Mouse (Mus musculus) hindbrain, embryonic 14.5 days (tissue): Measurements from ENCODE around the gene C2cd2l. TPM values are rescaled to one million over a fixed set of nuclear protein-coding genes. Genes with fewer than 3 reads are reported as not detected.
A peak's percentile ranks its signal among the peaks of the same experiment; 100 is the strongest.

Experiments
- ATAC-seq: fragments of 200-750 bp; cut with Nextera tagmentation; 2 replicates; pipeline ENCODE4 v1.8.0; 2017; ENCODE audit warnings: moderate number of reproducible peaks, mild to moderate bottlenecking, moderate TSS enrichment, moderate library complexity; ENCODE audit not compliant: low FRiP score
- DNase-seq: peaks from one replicate; pipeline ENCODE4 v3.0.0-alpha.2; 2015; ENCODE audit warnings: low spot score
- H3K27ac ChIP-seq: fragments of 300-500 bp; sonication (generic); 2 replicates; pipeline ENCODE4 v1.5.1; 2014; ENCODE audit warnings: mild to moderate bottlenecking, moderate library complexity
- H3K27me3 ChIP-seq: fragments of 300-500 bp; sonication (generic); 2 replicates; pipeline ENCODE4 v1.6.1; 2014; ENCODE audit warnings: mild to moderate bottlenecking, low read length, mixed read lengths; ENCODE audit not compliant: control insufficient read depth, insufficient read depth
- H3K36me3 ChIP-seq: fragments of 300-500 bp; sonication (generic); replicated peaks from 2 replicates; pipeline ENCODE4 v1.6.1; 2014; ENCODE audit not compliant: control insufficient read depth, insufficient read depth
- H3K4me1 ChIP-seq: fragments of 300-500 bp; sonication (generic); replicated peaks from 2 replicates; pipeline ENCODE4 v1.6.1; 2014; ENCODE audit warnings: antibody characterized with exemption, low read length, mixed read lengths; ENCODE audit not compliant: control insufficient read depth, insufficient read depth
- H3K4me2 ChIP-seq: fragments of 300-500 bp; sonication (generic); replicated peaks from 2 replicates; pipeline ENCODE4 v1.6.1; 2014; ENCODE audit warnings: mild to moderate bottlenecking, moderate library complexity
- H3K4me3 ChIP-seq: fragments of 300-500 bp; sonication (generic); replicated peaks from 2 replicates; pipeline ENCODE4 v1.5.1; 2014; ENCODE audit warnings: mild to moderate bottlenecking, low read length
- H3K9ac ChIP-seq: fragments of 300-500 bp; sonication (generic); 2 replicates; pipeline ENCODE4 v1.6.1; 2014
- H3K9me3 ChIP-seq: fragments of 300-500 bp; sonication (generic); 2 replicates; pipeline ENCODE4 v1.6.1; 2016; ENCODE audit warnings: low read length; ENCODE audit not compliant: control insufficient read depth
- WGBS: fragments of 180-500 bp; shearing (Covaris S2); extraction: QIAGEN DNeasy Blood & Tissue Kit; methylation state at CpG from one replicate; pipeline ENCODE4 v1.1.7; 2014; 5-methylcytosine and 5-hydroxymethylcytosine counted together
- polyA plus RNA-seq: library from polyadenylated mRNA; unstranded; fragments of >200 nt; fragmentation: Nextera tagmentation; extraction: Ambion mirVana; gene quantifications from 2 replicates; pipeline ENCODE4 v1.2.1, GENCODE M21; 2014

Gene C2cd2l
- polyA plus RNA-seq, 1 experiment from 2014 or later = 24.0 TPM

- no peak for DNase-seq
- peak overlapping the region; percentile 72 for H3K27ac ChIP-seq
- peaks cover 36% of the 10 kb centered on the region for H3K4me1 ChIP-seq
- peaks cover 23% of the 10 kb centered on the region for H3K36me3 ChIP-seq
- peak overlapping the region; percentile 93 for H3K4me2 ChIP-seq
- ATAC-seq = 0 out of 2 replicates have a peak, but pooled peaks have one; percentile 1
- peak overlapping the region; percentile 88 for H3K9ac ChIP-seq
- H3K4me3 ChIP-seq = peak overlapping the region; percentile 73
- 3% methylated on average over 37 of the region's 37 CpGs for WGBS
- no peaks in the 10 kb centered on the region for H3K9me3 ChIP-seq
- H3K27me3 ChIP-seq = no peaks in the 10 kb centered on the region
Observed at GRCm38 (mm10) chr9:44319105-44319886, 789 bp downstream of the C2cd2l start.

GRCm38 (mm10) chr9:44318826-44319095, 1.3 kb downstream of the C2cd2l start:
- 47% methylated on average over 3 of the region's 3 CpGs for WGBS
- H3K9ac ChIP-seq = peak overlapping the region; percentile 88

GRCm38 (mm10) chr9:44318076-44318825, 1.8 kb downstream of the C2cd2l start:
- DNase-seq = no peak
- H3K4me3 ChIP-seq = peak overlapping the region; percentile 73
- 68% methylated on average over 5 of the region's 5 CpGs for WGBS
- no peaks in the 10 kb centered on the region for H3K9me3 ChIP-seq
- no peak overlapping the region for H3K27ac ChIP-seq
- H3K36me3 ChIP-seq = peaks cover 33% of the 10 kb centered on the region
- no peaks in the 10 kb centered on the region for H3K27me3 ChIP-seq
- no peak for ATAC-seq
- H3K4me2 ChIP-seq = peak overlapping the region; percentile 93
- H3K4me1 ChIP-seq = peaks cover 36% of the 10 kb centered on the region
- peak overlapping the region; percentile 88 for H3K9ac ChIP-seq

More at GRCm38 (mm10) chr9:44318826-44319095, 1.3 kb downstream of the C2cd2l start:
- Histone ChIP-seq H3K4me3 (peak overlapping the region; percentile 73), H3K36me3 (peaks cover 28% of the 10 kb centered on the region), H3K9me3 (no peaks in the 10 kb centered on the region), H3K4me2 (peak overlapping the region; percentile 93), H3K4me1 (peaks cover 36% of the 10 kb centered on the region), H3K27me3 (no peaks in the 10 kb centered on the region), H3K27ac (no peak overlapping the region)
- DNase-seq = no peak
- ATAC-seq = no peak

GRCm38 (mm10) chr9:44317452-44317851, 2.6 kb downstream of the C2cd2l start:
- H3K27me3 ChIP-seq = no peaks in the 10 kb centered on the region
- H3K36me3 ChIP-seq = peaks cover 41% of the 10 kb centered on the region
- no peaks in the 10 kb centered on the region for H3K9me3 ChIP-seq
- no peak overlapping the region for H3K4me3 ChIP-seq
- 68% methylated on average over 4 of the region's 4 CpGs for WGBS
- H3K4me1 ChIP-seq = peaks cover 36% of the 10 kb centered on the region
- H3K4me2 ChIP-seq = peak overlapping the region; percentile 93
- DNase-seq (no peak), ATAC-seq (no peak)
- H3K27ac ChIP-seq = no peak overlapping the region
- H3K9ac ChIP-seq = no peak overlapping the region

GRCm38 (mm10) chr9:44314910-44315309, 5.2 kb downstream of the C2cd2l start:
- peaks cover 59% of the 10 kb centered on the region for H3K36me3 ChIP-seq
- ATAC-seq = no peak
- WGBS = 92% methylated on average over 18 of the region's 18 CpGs

GRCm38 (mm10) chr9:44314257-44314547, 5.9 kb downstream of the C2cd2l start:
- no peak overlapping the region for H3K4me3 ChIP-seq

More at GRCm38 (mm10) chr9:44314910-44315309, 5.2 kb downstream of the C2cd2l start:
- H3K9ac ChIP-seq = no peak overlapping the region
- H3K27me3 ChIP-seq = no peaks in the 10 kb centered on the region
- peaks cover 27% of the 10 kb centered on the region for H3K4me1 ChIP-seq
- H3K4me3 ChIP-seq = no peak overlapping the region
- no peaks in the 10 kb centered on the region for H3K9me3 ChIP-seq
- DNase-seq = no peak
- no peak overlapping the region for H3K27ac ChIP-seq
- no peak overlapping the region for H3K4me2 ChIP-seq

GRCm38 (mm10) chr9:44313476-44314256, 6.4 kb downstream of the C2cd2l start:
- no peak overlapping the region for H3K4me3 ChIP-seq
- no peaks in the 10 kb centered on the region for H3K27me3 ChIP-seq
- no peak overlapping the region for H3K9ac ChIP-seq
- H3K4me2 ChIP-seq = no peak overlapping the region
- H3K4me1 ChIP-seq = peaks cover 19% of the 10 kb centered on the region
- DNase-seq (no peak), ATAC-seq (no peak)
- WGBS = 69% methylated on average over 19 of the region's 19 CpGs
- no peak overlapping the region for H3K27ac ChIP-seq
- peaks cover 59% of the 10 kb centered on the region for H3K36me3 ChIP-seq
- no peaks in the 10 kb centered on the region for H3K9me3 ChIP-seq

More at GRCm38 (mm10) chr9:44314257-44314547, 5.9 kb downstream of the C2cd2l start:
- Histone ChIP-seq H3K4me2 (no peak overlapping the region), H3K36me3 (peaks cover 59% of the 10 kb centered on the region), H3K4me1 (peaks cover 24% of the 10 kb centered on the region), H3K9ac (no peak overlapping the region), H3K9me3 (no peaks in the 10 kb centered on the region), H3K27ac (no peak overlapping the region), H3K27me3 (no peaks in the 10 kb centered on the region)
- no peak for DNase-seq
- 57% methylated on average over 4 of the region's 4 CpGs for WGBS
- no peak for ATAC-seq

- Histone ChIP-seq H3K9ac (no peak overlapping the region; the same call in 1 of the 2 replicates), H3K27ac (peak overlapping the region; percentile 29; the same call in 1 of the 2 replicates), H3K27me3 (no peaks in the 10 kb centered on the region), H3K36me3 (peaks cover 58% of the 10 kb centered on the region), H3K4me1 (no peaks in the 10 kb centered on the region), H3K4me2 (no peak overlapping the region), H3K4me3 (no peak overlapping the region), H3K9me3 (no peaks in the 10 kb centered on the region)
- no peak for DNase-seq
- 8% methylated on average over 27 of the region's 27 CpGs for whole genome bisulfite sequencing
- no peak for ATAC-seq
Observed at GRCm38 (mm10) chr9:44311136-44312134, 8.7 kb downstream of the C2cd2l start.
